Mouse (Mus musculus): Measurements from ENCODE around the gene Fam3c. TPM values are rescaled to one million over a fixed set of nuclear protein-coding genes. Genes with fewer than 3 reads are reported as not detected.
"Not testable (repeated sequence)": the region's sequence is repeated elsewhere in the genome, so short reads cannot be mapped to it uniquely, and the experiment has no call there.

The Fam3c gene
- total RNA-seq, 2 experiments from 2014 or later: 52.3 to 53.1 TPM

GRCm38 (mm10) chr6:22298059-22298458 is 58.0 kb downstream of the Fam3c start:
- no peak for DNase-seq (ENCODE audit: low spot score in 2 of 2)

- no peak for DNase-seq (ENCODE audit: low spot score in 2 of 2)
These were observed 59.0 kb downstream of the Fam3c start for GRCm38 (mm10) chr6:22297028-22297427.

GRCm38 (mm10) chr6:22293922-22294321 is 62.1 kb downstream of the Fam3c start:
- no peak for DNase-seq (ENCODE audit: low spot score in 2 of 2)

GRCm38 (mm10) chr6:22292056-22292455 is 64.0 kb downstream of the Fam3c start:
- DNase-seq (ENCODE audit: low spot score in 2 of 2): no peak

GRCm38 (mm10) chr6:22290790-22291189 is 65.3 kb downstream of the Fam3c start:
- DNase-seq (ENCODE audit: low spot score in 2 of 2): no peak

- no peak for DNase-seq (ENCODE audit: low spot score in 2 of 2)
These were observed 66.5 kb downstream of the Fam3c start for GRCm38 (mm10) chr6:22289461-22290021.

GRCm38 (mm10) chr6:22288737-22289460 is 67.1 kb downstream of the Fam3c start:
- DNase-seq (ENCODE audit: low spot score in 2 of 2): no peak

- no peak for DNase-seq (ENCODE audit: low spot score in 2 of 2)
These were observed 67.9 kb downstream of the Fam3c start, which contains the start of gene Wnt16 for GRCm38 (mm10) chr6:22288004-22288736. Gene Wnt16 (plus strand): TSS chr6:22288227.

GRCm38 (mm10) chr6:22282405-22282804 is 73.6 kb downstream of the Fam3c start:
- DNase-seq (ENCODE audit: low spot score in 2 of 2): no peak

GRCm38 (mm10) chr6:22280217-22280861 is 75.7 kb downstream of the Fam3c start:
- peak in 1 of 2 experiments; percentile 35 for DNase-seq (ENCODE audit: low spot score in 2 of 2)

- no peak for DNase-seq (ENCODE audit: low spot score in 2 of 2)
These were observed 78.1 kb downstream of the Fam3c start for GRCm38 (mm10) chr6:22277941-22278340.

GRCm38 (mm10) chr6:22269840-22270521 is 86.1 kb downstream of the Fam3c start:
- peak in 1 of 2 experiments; percentile 42 for DNase-seq (ENCODE audit: low spot score in 2 of 2)

- no peak for DNase-seq (ENCODE audit: low spot score in 2 of 2)
These were observed 87.4 kb downstream of the Fam3c start for GRCm38 (mm10) chr6:22268677-22269076.

GRCm38 (mm10) chr6:22267807-22268667 is 88.0 kb downstream of the Fam3c start:
- DNase-seq (ENCODE audit: low spot score in 2 of 2): no peak

GRCm38 (mm10) chr6:22266018-22266417 is 90.0 kb downstream of the Fam3c start:
- DNase-seq (ENCODE audit: low spot score in 2 of 2): no peak

GRCm38 (mm10) chr6:22264094-22264493 is 91.9 kb downstream of the Fam3c start:
- DNase-seq (ENCODE audit: low spot score in 2 of 2): not testable (repeated sequence)

- DNase-seq (ENCODE audit: low spot score in 2 of 2): no peak
These were observed 93.5 kb downstream of the Fam3c start for GRCm38 (mm10) chr6:22262519-22262918.

- DNase-seq (ENCODE audit: low spot score in 2 of 2): no peak
These were observed 97.3 kb downstream of the Fam3c start for GRCm38 (mm10) chr6:22258784-22259183.

Data from adrenal gland, adult 18-20 months (tissue).